Mouse (Mus musculus) gastrocnemius, postnatal 4 days (tissue): ENCODE data around the gene Hoxb7. TPM values are rescaled to one million over a fixed set of nuclear protein-coding genes. Genes with fewer than 3 reads are reported as not detected.

Experiments
- DNase-seq, 2 experiments: peaks; one replicate each; pipeline ENCODE4 v3.0.0; 2021 to 2022; ENCODE audit warnings: low spot score in 2 of 2, mixed read lengths in 2 of 2
- microRNA-seq: library from miRNA; unstranded; fragments of <30 nt; microRNA quantifications from one replicate; pipeline ENCODE4 v1.2.0, GENCODE M21; 2021
- total RNA-seq, 2 experiments: library from RNA; stranded (reverse); gene quantifications; 2 replicates each; pipeline ENCODE4 v1.2.3; 2021

Hoxb7 gene
- total RNA-seq, 2 experiments from 2014 or later, result 1.8 to 2.1 TPM

DNA sequence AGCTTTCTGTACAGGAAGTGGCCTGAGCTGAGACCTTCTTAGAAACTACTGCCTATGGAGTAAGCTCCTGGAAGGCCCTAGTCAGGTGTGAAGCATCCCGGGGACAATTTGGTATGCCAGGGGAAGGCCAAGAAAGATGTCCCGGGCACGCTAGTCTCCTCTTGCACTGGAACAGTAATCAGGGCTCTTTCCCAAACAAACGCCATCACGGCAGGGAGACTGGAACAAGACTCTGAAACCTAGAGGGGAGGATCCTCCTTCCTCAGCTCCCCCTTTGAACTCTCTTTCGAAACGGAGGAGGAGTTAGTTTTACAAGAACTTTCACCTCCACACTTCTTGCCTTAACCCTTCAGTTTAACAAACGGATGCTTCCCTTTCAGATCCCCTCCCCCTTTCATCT lies 45.7 kb downstream of the Hoxb7 start:
- no peak for DNase-seq

DNA sequence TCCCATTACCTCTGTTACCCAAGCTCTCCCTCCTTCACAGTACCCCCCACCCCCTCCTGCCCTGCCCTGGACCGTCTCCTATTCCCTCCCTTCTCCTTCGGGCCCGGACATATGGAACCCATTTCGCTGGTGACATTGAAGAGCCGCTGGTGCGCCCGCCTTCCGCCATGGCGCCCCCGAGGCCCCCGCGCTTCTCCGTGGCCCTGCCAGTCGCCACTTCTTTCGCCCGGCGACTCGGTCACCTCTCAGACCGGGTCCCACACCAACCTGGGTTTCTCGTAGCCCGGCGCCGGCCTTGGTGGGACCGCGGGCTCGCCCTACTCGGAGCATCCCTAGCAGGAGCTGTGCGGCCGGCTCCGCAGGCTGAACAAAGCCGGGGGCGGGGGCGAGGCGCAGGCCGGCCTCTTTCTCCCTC lies 46.2 kb downstream of the Hoxb7 start:
- no peak for DNase-seq

DNA sequence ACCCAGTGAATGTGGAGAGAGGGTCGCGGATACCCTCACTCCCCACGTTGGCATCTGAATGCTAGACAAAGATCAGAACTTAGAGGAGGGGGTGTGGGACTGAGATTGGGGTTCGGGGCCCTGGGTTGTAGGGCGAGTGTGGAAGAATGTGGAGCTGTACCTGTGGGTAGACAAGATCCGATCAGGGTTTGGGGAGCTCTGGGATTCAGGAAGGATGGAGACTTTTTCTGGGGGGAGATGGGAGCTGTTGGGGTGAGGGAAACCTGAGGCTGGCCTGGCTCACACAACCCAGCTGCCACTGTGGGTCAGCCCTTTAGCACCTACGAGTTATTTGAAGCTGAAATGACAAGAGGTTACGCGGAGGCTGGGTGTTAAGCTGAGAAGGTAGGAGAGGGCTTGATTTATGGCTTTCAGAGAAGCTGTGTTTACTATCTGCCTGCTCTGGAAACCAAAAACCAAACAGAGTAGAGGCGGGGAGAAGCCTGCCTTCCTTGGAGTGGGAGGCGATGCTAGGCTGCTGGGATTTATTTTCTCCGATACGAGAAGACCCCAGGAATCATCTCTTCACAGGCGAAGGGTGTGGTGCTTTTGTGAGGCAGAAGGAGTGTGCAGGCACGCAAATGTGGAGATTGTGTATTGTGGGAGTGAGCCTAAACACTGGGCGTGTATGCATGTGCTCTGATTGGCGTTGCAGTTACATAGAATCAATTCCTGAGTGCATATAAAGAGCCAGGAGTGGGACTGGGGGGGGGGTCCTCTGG lies 47.0 kb downstream of the Hoxb7 start:
- DNase-seq, result no peak

DNA sequence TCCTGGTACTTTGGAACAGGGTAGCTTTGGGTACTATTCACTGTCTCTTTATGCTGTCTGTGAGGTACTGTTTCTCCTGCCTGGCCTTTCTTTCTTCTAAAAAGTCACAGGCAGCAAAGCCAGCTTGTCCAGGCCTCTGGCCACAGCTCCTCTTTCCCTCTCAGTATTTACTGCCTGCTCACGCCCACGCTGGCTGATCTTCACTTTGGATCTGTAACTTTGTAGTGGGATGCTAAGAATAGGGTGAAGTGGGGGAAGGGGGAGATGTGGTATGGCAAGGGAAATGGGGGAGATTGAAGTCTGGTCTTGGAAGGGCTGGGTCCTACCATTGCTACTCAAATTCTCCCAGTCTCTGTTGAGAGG lies 47.6 kb downstream of the Hoxb7 start:
- DNase-seq, result no peak

DNA sequence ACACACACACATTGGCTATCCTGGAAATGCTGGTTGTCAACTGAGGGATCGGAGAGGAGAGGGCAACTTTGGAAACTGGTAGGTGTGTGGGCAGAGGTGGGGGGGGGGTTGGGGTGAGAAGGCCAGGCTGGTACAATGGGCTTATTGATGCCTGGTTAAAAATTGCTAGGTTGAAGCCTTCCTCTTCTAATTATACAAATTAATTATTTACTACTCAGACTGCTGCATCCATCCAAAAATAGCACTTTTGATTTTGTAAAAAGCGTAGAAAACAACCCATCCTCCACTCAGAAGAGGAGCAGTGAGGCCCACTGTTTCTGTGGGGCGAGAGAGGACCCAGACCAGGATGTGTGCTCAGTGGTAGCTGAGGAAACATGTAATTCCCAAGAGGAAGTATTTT lies 48.6 kb downstream of the Hoxb7 start:
- DNase-seq, result no peak

DNA sequence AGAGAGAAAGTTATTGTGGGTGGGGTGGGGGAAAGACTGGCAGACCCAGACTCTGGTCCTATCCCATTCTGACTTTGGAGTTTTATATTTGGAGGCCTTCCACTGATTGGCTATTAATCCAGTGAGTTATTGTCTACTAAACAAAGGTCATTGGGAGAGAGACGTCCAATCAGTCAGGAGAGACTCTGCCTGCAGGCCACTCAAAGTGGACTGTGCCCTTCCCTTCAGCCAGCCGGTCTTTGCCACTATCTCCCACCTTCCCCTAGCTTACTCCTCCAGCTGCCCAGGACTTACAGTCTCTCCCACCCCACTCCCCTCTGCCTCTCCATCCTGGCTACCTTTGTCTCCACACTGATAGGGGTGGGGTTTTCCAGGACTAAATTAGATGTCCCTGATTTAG lies 50.2 kb downstream of the Hoxb7 start:
- no peak for DNase-seq

DNA sequence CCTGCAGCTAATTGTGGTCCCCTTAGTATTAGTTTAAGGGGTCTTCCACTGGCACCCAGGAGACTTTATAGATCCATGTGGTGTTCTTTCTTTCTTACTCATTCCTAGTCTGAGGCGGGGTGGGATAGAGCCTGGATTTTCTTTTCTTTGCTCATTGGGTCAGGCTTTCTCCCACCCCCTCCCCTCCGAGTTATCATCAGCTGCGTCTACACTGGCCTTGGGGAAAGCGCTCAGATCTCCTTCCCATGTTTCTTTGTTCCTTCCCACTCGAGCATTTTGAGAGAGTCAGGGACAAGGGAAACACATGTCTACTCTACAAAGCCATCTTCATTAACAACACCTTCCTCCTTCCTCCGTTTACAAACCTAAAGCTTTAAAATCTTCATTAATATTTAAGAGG lies 50.6 kb downstream of the Hoxb7 start:
- no peak for DNase-seq

DNA sequence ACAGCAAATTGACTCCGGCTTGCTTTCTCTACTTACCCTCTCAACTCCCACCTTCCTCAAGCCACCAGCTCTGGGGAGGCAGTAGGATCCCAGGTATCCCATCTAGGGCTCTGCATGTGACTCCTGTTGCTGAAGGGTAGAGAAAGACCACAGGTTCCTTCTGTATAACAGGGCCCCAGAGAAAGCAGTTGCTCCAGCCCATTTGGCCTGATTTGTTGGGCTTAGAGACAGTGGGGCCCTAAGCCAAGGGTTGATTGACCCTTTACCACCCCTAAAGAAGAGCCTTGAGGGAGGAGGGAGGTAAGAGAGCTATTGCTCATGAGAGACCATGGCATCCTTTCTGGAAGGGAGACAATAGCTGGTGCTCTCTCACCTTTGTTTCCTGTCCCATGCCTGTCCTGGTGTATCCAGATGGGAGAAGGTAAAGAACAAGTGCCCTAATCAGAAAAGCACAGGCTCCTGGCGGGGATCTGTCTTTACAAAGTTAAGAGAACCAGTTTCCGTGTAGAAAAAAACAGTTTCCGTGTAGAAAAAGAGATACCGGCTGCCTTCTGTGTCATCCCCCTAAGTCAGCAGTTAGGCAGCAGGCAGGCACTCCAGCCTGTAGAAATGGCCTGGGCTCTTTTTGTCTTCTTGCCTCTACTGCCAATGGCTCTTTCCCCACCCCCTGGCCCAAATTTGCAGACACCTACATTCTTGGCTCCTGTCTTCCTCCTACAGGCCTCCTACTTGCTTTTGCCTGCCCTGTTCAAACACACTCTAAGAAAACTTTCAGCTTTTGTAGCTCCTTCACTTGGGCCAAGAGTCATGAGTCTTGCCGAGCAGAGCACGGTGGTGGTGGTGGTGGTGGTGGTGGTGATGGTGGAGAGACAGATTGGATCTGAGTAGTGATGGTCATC lies 52.8 kb downstream of the Hoxb7 start:
- DNase-seq, result no peak

Small RNA genes lying within 50 kb of the gene (microRNA-seq; reads per million reads assigned to microRNA genes)
- gene Mir10a (1,663 reads per million, percentile 81 among the genes with 10 or more reads in this experiment), gene Mir196a-1 (4.4 reads per million, percentile 16 among the genes with 10 or more reads in this experiment)

Other genes starting within 250 kb of the Hoxb7 start
- gene Ube2z, start 221.2 kb upstream of the Hoxb7 start, total RNA-seq, result 10 to 100 TPM; 41.2 to 42.3 TPM
- 100 to 1,000 TPM; 830 to 870 TPM for gene Atp5g1, start 211.0 kb upstream of the Hoxb7 start, total RNA-seq
- gene Calcoco2, start 174.7 kb upstream of the Hoxb7 start, total RNA-seq, result not detected
- gene Ttll6, start 152.8 kb upstream of the Hoxb7 start, total RNA-seq, result not detected
- gene Hoxb13, start 92.3 kb upstream of the Hoxb7 start, total RNA-seq, result not detected
- gene Hoxb9, start 15.2 kb upstream of the Hoxb7 start, total RNA-seq, result 1 to 10 TPM; 1.1 to 1.5 TPM
- gene Hoxb8, start 4.7 kb upstream of the Hoxb7 start, total RNA-seq, result 1 to 10 TPM in 1 of 2 experiments, under 1 TPM in 1; 0.98 to 1.3 TPM
- gene Hoxb6, start 5.9 kb downstream of the Hoxb7 start, total RNA-seq, result 1 to 10 TPM in 1 of 2 experiments, under 1 TPM in 1; 0.62 to 1.3 TPM
- 1 to 10 TPM in 1 of 2 experiments, under 1 TPM in 1; 0.80 to 1.1 TPM for gene Hoxb5, start 16.7 kb downstream of the Hoxb7 start, total RNA-seq
- gene Hoxb4, start 31.6 kb downstream of the Hoxb7 start, total RNA-seq, result under 1 TPM; 0.57 to 0.91 TPM
- 1 to 10 TPM; 1.0 to 1.3 TPM for gene Hoxb3, start 36.7 kb downstream of the Hoxb7 start, total RNA-seq
- under 1 TPM; 0.44 to 0.93 TPM for gene Hoxb2, start 63.9 kb downstream of the Hoxb7 start, total RNA-seq
- not detected for gene Hoxb1, start 79.1 kb downstream of the Hoxb7 start, total RNA-seq
- under 1 TPM in 1 of 2 experiments, not detected in 1; 0.39 TPM for gene Skap1, start 178.0 kb downstream of the Hoxb7 start, total RNA-seq